Mouse (Mus musculus) C2C12 (cell line): ENCODE results near the gene Brd2.

Experiments
- CEBPB ChIP-seq: IDR thresholded peaks from one replicate; pipeline ENCODE4 v1.6.1; 2011; ENCODE audit warnings: low read depth, mild to moderate bottlenecking, control low read depth, moderate library complexity
- CTCF ChIP-seq: IDR thresholded peaks from one replicate; pipeline ENCODE4 v1.5.1; 2011; ENCODE audit not compliant: control insufficient read depth, insufficient read depth, insufficient read length
- MYOD1 ChIP-seq: IDR thresholded peaks from one replicate; pipeline ENCODE4 v1.6.1; 2011; ENCODE audit warnings: low read depth; ENCODE audit not compliant: control insufficient read depth, insufficient read length
- MYOG ChIP-seq: IDR thresholded peaks from one replicate; pipeline ENCODE4 v1.6.1; 2011; ENCODE audit not compliant: control insufficient read depth, insufficient read length; ENCODE audit errors: extremely low read depth

- TF ChIP-seq CTCF = no peak
- no peak for TF ChIP-seq MYOD1
- TF ChIP-seq CEBPB = no peak
- TF ChIP-seq MYOG = no peak
Observed at GRCm38 (mm10) chr17:34119249-34120179, 2.9 kb downstream of the Brd2 start, which contains the start of gene H2-DMa.
